Mouse (Mus musculus) myocyte (in vitro differentiated cells): ENCODE results near the gene Dennd1a.

Source experiments
- CEBPB ChIP-seq: IDR thresholded peaks from 2 replicates; pipeline ENCODE4 v1.6.1; 2011; ENCODE audit warnings: mild to moderate bottlenecking, moderate library complexity; ENCODE audit not compliant: poor library complexity, insufficient read depth, severe bottlenecking
- MAX ChIP-seq: IDR thresholded peaks from one replicate; pipeline ENCODE4 v1.6.1; 2011; ENCODE audit warnings: low read depth, mild to moderate bottlenecking, control low read depth
- MYOG ChIP-seq, 3 experiments: IDR thresholded peaks; one replicate each; pipeline ENCODE4 v1.6.1; 2011; ENCODE audit warnings: control low read depth in 2 of 3, low read depth in 2 of 3, mild to moderate bottlenecking in 2 of 3; ENCODE audit not compliant: insufficient read length in 2 of 3, control insufficient read depth in 1 of 3, insufficient read depth in 1 of 3
- POLR2A ChIP-seq: IDR thresholded peaks from one replicate; pipeline ENCODE4 v1.6.1; 2011; ENCODE audit warnings: low read depth, mild to moderate bottlenecking, control low read depth, moderate library complexity; ENCODE audit not compliant: insufficient read length
- SRF ChIP-seq: IDR thresholded peaks from one replicate; pipeline ENCODE4 v1.6.1; 2011; ENCODE audit warnings: low read depth; ENCODE audit not compliant: control insufficient read depth, insufficient read length
- TCF12 ChIP-seq: IDR thresholded peaks from one replicate; pipeline ENCODE4 v1.6.1; 2011; ENCODE audit warnings: mild to moderate bottlenecking, control low read depth; ENCODE audit not compliant: poor library complexity, insufficient read depth, severe bottlenecking
- TCF3 ChIP-seq: IDR thresholded peaks from one replicate; pipeline ENCODE4 v1.6.1; 2011; ENCODE audit warnings: low read depth, control low read depth; ENCODE audit not compliant: insufficient read length
- USF1 ChIP-seq: IDR thresholded peaks from one replicate; pipeline ENCODE4 v1.6.1; 2011; ENCODE audit warnings: low read depth, mild to moderate bottlenecking, control low read depth, moderate library complexity

DNA sequence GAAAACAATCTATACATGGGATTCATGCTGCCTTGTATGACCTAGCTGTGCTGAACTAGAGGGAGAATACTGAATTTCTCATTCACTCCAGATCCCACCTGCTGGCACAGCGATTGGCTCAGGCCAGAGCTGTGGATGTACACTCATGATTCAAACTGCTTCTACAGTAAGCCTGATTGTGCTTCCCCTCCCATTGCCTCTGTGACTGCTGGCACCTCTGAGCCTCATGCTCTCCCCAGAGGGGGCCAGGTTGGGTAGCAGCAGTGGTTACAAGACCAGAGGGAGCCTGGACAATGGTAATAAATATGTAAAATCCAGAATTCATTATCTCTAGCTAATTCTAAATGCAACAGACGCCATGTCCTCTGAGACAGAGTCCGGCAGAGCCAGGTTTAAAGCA lies 404.0 kb downstream of the Dennd1a start:
- TF ChIP-seq CEBPB: no peak
- no peak for TF ChIP-seq POLR2A
- TF ChIP-seq USF1: no peak
- no peak for TF ChIP-seq TCF12
- TF ChIP-seq MYOG (IDR thresholded peaks at IDR 0.05; ENCODE audit: control insufficient read depth in 1 of 3, insufficient read depth in 1 of 3, insufficient read length in 2 of 3, low read depth in 2 of 3): no peak
- TF ChIP-seq SRF: no peak
- no peak for TF ChIP-seq MAX
- TF ChIP-seq TCF3: no peak
